ENCODE assay signal across 8 mouse cellular contexts in the genomic region with DNA sequence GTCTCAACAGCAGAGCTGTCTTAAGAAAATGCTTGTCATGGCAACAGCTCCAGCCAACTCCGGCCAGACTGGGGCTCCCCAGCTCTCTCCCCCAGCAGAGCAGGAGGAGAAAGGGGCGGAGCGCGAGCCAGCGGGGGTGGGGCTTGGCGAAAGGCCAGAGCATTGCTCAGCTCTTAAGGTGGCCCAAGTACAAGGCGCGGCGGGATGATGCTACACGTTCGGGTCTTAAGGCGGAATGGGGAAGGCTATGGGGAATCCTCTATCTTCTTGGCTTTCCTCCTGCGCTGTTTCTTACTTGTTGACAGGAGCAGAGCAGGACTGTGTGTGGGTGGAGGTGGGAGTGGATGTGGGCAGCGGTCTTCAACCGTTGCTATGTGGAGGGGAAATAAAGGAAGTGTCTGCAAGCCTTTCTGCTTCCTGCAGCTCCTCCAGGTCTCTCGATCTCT. TPM values are rescaled to one million over a fixed set of nuclear protein-coding genes. Genes with fewer than 3 reads are reported as not detected.
DNase-seq lines count a peak whose midpoint lies in the region; ATAC-seq and TF ChIP-seq lines count a peak whose summit lies in the region.

Gene Atp2b4 (minus strand): TSS at position 94 of the 446 bp plus-strand sequence.

- H3K27ac ChIP-seq in bone marrow, adult 2 months (ENCODE audit: control insufficient read depth, insufficient read depth, low read depth, low read length, poor library complexity) = peak within 1 kb of the TSS; percentile 84
- peak within 1 kb of the TSS; percentile 93 for H3K27ac ChIP-seq in embryonic facial prominence, embryonic 15.5 days (replicated peaks)
- peak within 1 kb of the TSS; percentile 63 for H3K27ac ChIP-seq in limb, embryonic 14.5 days (replicated peaks; ENCODE audit: low read depth, low read length)
- H3K27ac ChIP-seq in midbrain, postnatal 0 days (ENCODE audit: low read depth, low read length) = 0 out of 2 replicates have a peak within 1 kb of the TSS, but pooled peaks have one; percentile 3

- no peaks in the 10 kb centered on the region for H3K27me3 ChIP-seq in embryonic facial prominence, embryonic 15.5 days
- no peaks in the 10 kb centered on the region for H3K27me3 ChIP-seq in limb, embryonic 14.5 days (ENCODE audit: control insufficient read depth, insufficient read depth, low read length)
- H3K27me3 ChIP-seq in midbrain, postnatal 0 days (ENCODE audit: insufficient read depth, low read length) = 0 out of 2 replicates have a peak, but pooled peaks cover 3% of the 10 kb centered on the region

- WGBS in bone marrow, adult 2 months = 0% methylated on average over 16 of the region's 16 CpGs
- 0% methylated on average over 16 of the region's 16 CpGs for WGBS in embryonic facial prominence, embryonic 15.5 days
- under 1% methylated on average over 15 of the region's 16 CpGs for WGBS in limb, embryonic 14.5 days
- under 1% methylated on average over 15 of the region's 16 CpGs for WGBS in midbrain, postnatal 0 days

- H3K4me2 ChIP-seq in embryonic facial prominence, embryonic 15.5 days (replicated peaks) = peak within 1 kb of the TSS; percentile 86
- peak within 1 kb of the TSS; percentile 94 for H3K4me2 ChIP-seq in limb, embryonic 14.5 days (replicated peaks; ENCODE audit: low read depth, low read length, severe bottlenecking)
- H3K4me2 ChIP-seq in midbrain, postnatal 0 days (ENCODE audit: low read depth, low read length, poor library complexity, severe bottlenecking) = peak within 1 kb of the TSS; percentile 98

- no peaks in the 10 kb centered on the region for H3K36me3 ChIP-seq in embryonic facial prominence, embryonic 15.5 days
- H3K36me3 ChIP-seq in limb, embryonic 14.5 days (ENCODE audit: control insufficient read depth, insufficient read depth, low read length) = no peaks in the 10 kb centered on the region
- no peaks in the 10 kb centered on the region for H3K36me3 ChIP-seq in midbrain, postnatal 0 days (ENCODE audit: insufficient read depth, low read length)

- peaks cover 5% of the 10 kb centered on the region; the same call in 1 of the 2 replicates for H3K4me1 ChIP-seq in bone marrow, adult 2 months (ENCODE audit: control insufficient read depth, insufficient read depth, low read length)
- H3K4me1 ChIP-seq in embryonic facial prominence, embryonic 15.5 days = peaks cover 53% of the 10 kb centered on the region
- peaks cover 29% of the 10 kb centered on the region for H3K4me1 ChIP-seq in limb, embryonic 14.5 days (ENCODE audit: control insufficient read depth, insufficient read depth, low read length)
- peaks cover 11% of the 10 kb centered on the region; the same call in 1 of the 2 replicates for H3K4me1 ChIP-seq in midbrain, postnatal 0 days (ENCODE audit: insufficient read depth, low read length)

- no peak for TF ChIP-seq CTCF in bone marrow, adult 2 months (IDR thresholded peaks at IDR 0.05; ENCODE audit: control insufficient read depth, insufficient read depth, low read length)
- no peak for TF ChIP-seq CTCF in midbrain, postnatal 0 days (IDR thresholded peaks at IDR 0.05)

- peak; percentile 85; the same call in 1 of the 2 replicates for TF ChIP-seq POLR2A in bone marrow, adult 2 months (IDR thresholded peaks at IDR 0.05; ENCODE audit: borderline replicate concordance, control insufficient read depth, low read depth, low read length)
- TF ChIP-seq POLR2A in limb, embryonic 14.5 days (IDR thresholded peaks at IDR 0.05; ENCODE audit: borderline replicate concordance, extremely low read depth, insufficient read depth, insufficient read length) = no peak

- peak within 1 kb of the TSS; percentile 95 for H3K4me3 ChIP-seq in bone marrow, adult 2 months (replicated peaks; ENCODE audit: control insufficient read depth, low read depth, low read length)
- peak within 1 kb of the TSS; percentile 72 for H3K4me3 ChIP-seq in embryonic facial prominence, embryonic 15.5 days (replicated peaks)
- peak within 1 kb of the TSS; percentile 68 for H3K4me3 ChIP-seq in limb, embryonic 14.5 days (replicated peaks; ENCODE audit: low read length)
- H3K4me3 ChIP-seq in midbrain, postnatal 0 days (ENCODE audit: low read depth, low read length) = peak within 1 kb of the TSS; percentile 60

- peak within 1 kb of the TSS; percentile 53 for H3K9ac ChIP-seq in embryonic facial prominence, embryonic 15.5 days
- H3K9ac ChIP-seq in limb, embryonic 14.5 days (ENCODE audit: low read depth, low read length, severe bottlenecking) = peak within 1 kb of the TSS; percentile 58
- peak within 1 kb of the TSS; percentile 37 for H3K9ac ChIP-seq in midbrain, postnatal 0 days (replicated peaks; ENCODE audit: low read length, poor library complexity, severe bottlenecking)

- H3K9me3 ChIP-seq in embryonic facial prominence, embryonic 15.5 days (replicated peaks) = no peaks in the 10 kb centered on the region
- no peaks in the 10 kb centered on the region for H3K9me3 ChIP-seq in limb, embryonic 14.5 days (ENCODE audit: control insufficient read depth, low read length)
- no peaks in the 10 kb centered on the region for H3K9me3 ChIP-seq in midbrain, postnatal 0 days (ENCODE audit: low read length)

- DNase-seq in 416B (ENCODE audit: low read depth) = peak; percentile 100
- DNase-seq in heart, adult 8-10 months (ENCODE audit: low spot score) = peak; percentile 98
- DNase-seq in kidney, adult 9 months = peak; percentile 96
- DNase-seq in limb, embryonic 14.5 days (ENCODE audit: low spot score) = peak; percentile 98
- DNase-seq in midbrain, postnatal 0 days (ENCODE audit: low spot score) = peak; percentile 92
- peak; percentile 98 for DNase-seq in spleen, postnatal 14 days (ENCODE audit: low spot score in 2 of 2)

- peak; percentile 90 for ATAC-seq in embryonic facial prominence, embryonic 15.5 days (ENCODE audit: insufficient number of reproducible peaks, low FRiP score, low TSS enrichment, low read depth)
- peak; percentile 91 for ATAC-seq in limb, embryonic 14.5 days (ENCODE audit: low FRiP score, low read depth)
- ATAC-seq in midbrain, postnatal 0 days (ENCODE audit: low FRiP score) = peak; percentile 80

RNA-seq across cellular contexts. Expression of gene Atp2b4, which starts in this region (rescaled TPM):
- 37.6 and 43.7 TPM in 2 replicates for polyA plus RNA-seq in bone marrow, adult 2 months (2011; ENCODE audit: insufficient read depth, insufficient read length, low replicate concordance, missing spikeins)
- polyA plus RNA-seq in embryonic facial prominence, embryonic 15.5 days (2015; fragmentation: Nextera tagmentation; extraction: Ambion mirVana) = 22.3 and 24.4 TPM in 2 replicates
- 10 to 100 TPM; 15.9 to 20.8 (median 18.8) TPM for total RNA-seq in heart, adult 8-10 months (2022)
- 22.9 and 24.8 TPM in 2 replicates for polyA plus RNA-seq in limb, embryonic 14.5 days (2012; rRNA removed)
- 23.7 and 24.2 TPM in 2 replicates for polyA plus RNA-seq in limb, embryonic 14.5 days (2014; fragmentation: Nextera tagmentation; extraction: Ambion mirVana)
- total RNA-seq in midbrain, postnatal 0 days (2014; rRNA removed) = 48.3 and 62.3 TPM in 2 replicates
- 11.3 and 12.1 TPM in 2 replicates for polyA plus RNA-seq in midbrain, postnatal 0 days (2015; fragmentation: Nextera tagmentation; extraction: Ambion mirVana)

Comparison
In these comparisons a context has a peak if more than half of its experiments do, and no peak if none do; other contexts are left out.
1. Peak in every context shown above with its lines: DNase-seq, ATAC-seq, H3K4me3 ChIP-seq and H3K27ac ChIP-seq.
2. H3K27ac ChIP-seq: peak in every context shown above with its lines; median percentile 93 in embryonic facial prominence, embryonic 15.5 days; 84 in bone marrow, adult 2 months; 63 in limb, embryonic 14.5 days; 3 in midbrain, postnatal 0 days.